Mouse (Mus musculus): ENCODE measurements around the gene Slc9a5.

Gene Slc9a5

GRCm38 (mm10) chr8:105353583-105354135 lies 5.0 kb downstream of the Slc9a5 start:
- DNase-seq (ENCODE audit: low read depth in 2 of 2, low spot score in 2 of 2) = no peak

- no peak for DNase-seq (ENCODE audit: low read depth in 2 of 2, low spot score in 2 of 2)
Measured at GRCm38 (mm10) chr8:105354549-105354948, 5.9 kb downstream of the Slc9a5 start.

- DNase-seq (ENCODE audit: low read depth in 2 of 2, low spot score in 2 of 2) = no peak
Measured at GRCm38 (mm10) chr8:105355179-105356024, 6.8 kb downstream of the Slc9a5 start.

- DNase-seq (ENCODE audit: low read depth in 2 of 2, low spot score in 2 of 2) = no peak
Measured at GRCm38 (mm10) chr8:105356681-105357080, 8.0 kb downstream of the Slc9a5 start.

GRCm38 (mm10) chr8:105359208-105359607 lies 10.6 kb downstream of the Slc9a5 start:
- DNase-seq (ENCODE audit: low read depth in 2 of 2, low spot score in 2 of 2) = no peak

- DNase-seq (ENCODE audit: low read depth in 2 of 2, low spot score in 2 of 2) = no peak
Measured at GRCm38 (mm10) chr8:105359646-105360045, 11.0 kb downstream of the Slc9a5 start.

GRCm38 (mm10) chr8:105361751-105362702 lies 13.4 kb downstream of the Slc9a5 start:
- DNase-seq (ENCODE audit: low read depth in 2 of 2, low spot score in 2 of 2) = no peak

- no peak for DNase-seq (ENCODE audit: low read depth in 2 of 2, low spot score in 2 of 2)
Measured at GRCm38 (mm10) chr8:105367107-105367506, 18.5 kb downstream of the Slc9a5 start.

GRCm38 (mm10) chr8:105372473-105372872 lies 23.8 kb downstream of the Slc9a5 start:
- no peak for DNase-seq (ENCODE audit: low read depth in 2 of 2, low spot score in 2 of 2)

GRCm38 (mm10) chr8:105373032-105373431 lies 24.4 kb downstream of the Slc9a5 start, which contains the start of gene Plekhg4:
Gene Plekhg4 (plus strand): TSS chr8:105373274.
- no peak for DNase-seq (ENCODE audit: low read depth in 2 of 2, low spot score in 2 of 2)

- peak in 1 of 2 experiments; percentile 22 for DNase-seq (ENCODE audit: low read depth in 2 of 2, low spot score in 2 of 2)
Measured at GRCm38 (mm10) chr8:105374513-105374966, 25.9 kb downstream of the Slc9a5 start.

GRCm38 (mm10) chr8:105378673-105379072 lies 30.0 kb downstream of the Slc9a5 start:
- DNase-seq (ENCODE audit: low read depth in 2 of 2, low spot score in 2 of 2) = no peak

- DNase-seq (ENCODE audit: low read depth in 2 of 2, low spot score in 2 of 2) = no peak
Measured at GRCm38 (mm10) chr8:105380308-105380707, 31.7 kb downstream of the Slc9a5 start.

- no peak for DNase-seq (ENCODE audit: low read depth in 2 of 2, low spot score in 2 of 2)
Measured at GRCm38 (mm10) chr8:105384070-105384469, 35.4 kb downstream of the Slc9a5 start.

- no peak for DNase-seq (ENCODE audit: low read depth in 2 of 2, low spot score in 2 of 2)
Measured at GRCm38 (mm10) chr8:105387151-105387550, 38.5 kb downstream of the Slc9a5 start.

- no peak for DNase-seq (ENCODE audit: low read depth in 2 of 2, low spot score in 2 of 2)
Measured at GRCm38 (mm10) chr8:105389096-105389495, 40.5 kb downstream of the Slc9a5 start.

GRCm38 (mm10) chr8:105393089-105393787 lies 44.6 kb downstream of the Slc9a5 start:
- DNase-seq (ENCODE audit: low read depth in 2 of 2, low spot score in 2 of 2) = no peak

GRCm38 (mm10) chr8:105393915-105394314 lies 45.3 kb downstream of the Slc9a5 start:
- DNase-seq (ENCODE audit: low read depth in 2 of 2, low spot score in 2 of 2) = no peak

- DNase-seq (ENCODE audit: low read depth in 2 of 2, low spot score in 2 of 2) = peak in 1 of 2 experiments; percentile 7
Measured at GRCm38 (mm10) chr8:105397747-105398146, 49.1 kb downstream of the Slc9a5 start.

GRCm38 (mm10) chr8:105400016-105400415 lies 51.4 kb downstream of the Slc9a5 start:
- DNase-seq (ENCODE audit: low read depth in 2 of 2, low spot score in 2 of 2) = no peak

GRCm38 (mm10) chr8:105403467-105403866 lies 54.8 kb downstream of the Slc9a5 start:
- no peak for DNase-seq (ENCODE audit: low read depth in 2 of 2, low spot score in 2 of 2)

Data from CD8-positive naive resting alpha-beta T cell, adult 2 months (primary cell).